Mouse (Mus musculus) CH12.LX (cell line): Measurements from ENCODE around the gene Gm20604. TPM values are rescaled to one million over a fixed set of nuclear protein-coding genes. Genes with fewer than 3 reads are reported as not detected.
A peak's percentile ranks its signal among the peaks of the same experiment; 100 is the strongest.

Experiments
- DNase-seq: peaks from one replicate; pipeline ENCODE4 v3.0.0-alpha.2; 2013; ENCODE audit errors: extremely low read depth
- H3K27ac ChIP-seq: 2 replicates; pipeline ENCODE4 v1.5.1; 2012; ENCODE audit warnings: low read depth, mild to moderate bottlenecking, control low read depth, moderate library complexity; ENCODE audit not compliant: insufficient read depth
- H3K27me3 ChIP-seq: replicated peaks from 2 replicates; pipeline ENCODE3; 2012; ENCODE audit warnings: inconsistent platforms
- H3K36me3 ChIP-seq, 2 experiments: replicated peaks in 1 of 2; 2 replicates each; pipeline versions ENCODE3 to v1.6.1; 2012; ENCODE audit warnings: inconsistent platforms in 1 of 2, low read length in 1 of 2, mild to moderate bottlenecking in 1 of 2, mixed read lengths in 1 of 2, moderate library complexity in 1 of 2; ENCODE audit not compliant: control insufficient read depth in 1 of 2, insufficient read depth in 1 of 2
- H3K4me1 ChIP-seq, 2 experiments: 2 replicates each; pipeline ENCODE4 v1.6.1; 2012; ENCODE audit warnings: inconsistent platforms in 1 of 2, moderate library complexity in 1 of 2; ENCODE audit not compliant: insufficient read depth in 2 of 2, control insufficient read depth in 1 of 2
- H3K4me2 ChIP-seq: 2 replicates; pipeline ENCODE4 v1.6.1; 2012; ENCODE audit warnings: low read depth, mild to moderate bottlenecking, control low read depth; ENCODE audit not compliant: poor library complexity, insufficient read depth, severe bottlenecking
- H3K4me3 ChIP-seq, 3 experiments: fragments of 150-350 bp in 1 of 3; sonication (generic) in 1 of 3; replicated peaks in 1 of 3; 2 replicates each; pipeline versions ENCODE3 to v1.5.1; 2011 to 2012; ENCODE audit warnings: low read depth in 2 of 3, low read length in 2 of 3, mild to moderate bottlenecking in 2 of 3, moderate library complexity in 2 of 3, control low read depth in 1 of 3, improper control_type of control experiment in 1 of 3, inconsistent platforms in 1 of 3, mixed read lengths in 1 of 3; ENCODE audit not compliant: poor library complexity in 1 of 3
- H3K79me2 ChIP-seq: replicated peaks from 2 replicates; pipeline ENCODE4 v1.6.1; 2012; ENCODE audit warnings: mild to moderate bottlenecking, moderate library complexity; ENCODE audit not compliant: control insufficient read depth, poor library complexity, insufficient read depth, severe bottlenecking; ENCODE audit errors: extremely low read depth
- H3K9ac ChIP-seq: 2 replicates; pipeline ENCODE4 v1.6.1; 2012; ENCODE audit warnings: low read depth, mild to moderate bottlenecking, control low read depth, moderate library complexity; ENCODE audit not compliant: insufficient read depth
- H3K9me3 ChIP-seq: replicated peaks from 2 replicates; pipeline ENCODE3; 2012; ENCODE audit warnings: low read length, inconsistent platforms, mixed read lengths
- CTCF ChIP-seq, 2 experiments: IDR thresholded peaks in 1 of 2; conservative IDR thresholded peaks in 1 of 2; 2 replicates each; pipeline ENCODE4 v1.5.1; 2011 to 2012; ENCODE audit warnings: low read depth in 2 of 2, low read length in 2 of 2, improper control_type of control experiment in 1 of 2, inconsistent platforms in 1 of 2, mild to moderate bottlenecking in 1 of 2, moderate library complexity in 1 of 2
- HCFC1 ChIP-seq: IDR thresholded peaks from 2 replicates; pipeline ENCODE4 v1.6.1; 2012; ENCODE audit warnings: low read depth, mild to moderate bottlenecking, inconsistent platforms, low read length, improper control_type of control experiment
- JUN ChIP-seq: IDR thresholded peaks from 2 replicates; pipeline ENCODE4 v1.6.1; 2011; ENCODE audit warnings: low read depth, mild to moderate bottlenecking, low read length, improper control_type of control experiment, moderate library complexity; ENCODE audit not compliant: insufficient read depth
- KAT2A ChIP-seq: IDR thresholded peaks from 2 replicates; pipeline ENCODE4 v1.6.1; 2012; ENCODE audit warnings: low read length, improper control_type of control experiment, inconsistent platforms; ENCODE audit not compliant: insufficient replicate concordance
- MAFK ChIP-seq: IDR thresholded peaks from 2 replicates; pipeline ENCODE4 v1.6.1; 2011; ENCODE audit warnings: low read length, improper control_type of control experiment; ENCODE audit not compliant: insufficient replicate concordance
- MAX ChIP-seq: IDR thresholded peaks from 2 replicates; pipeline ENCODE4 v1.6.1; 2011; ENCODE audit warnings: low read length, improper control_type of control experiment
- MEF2A ChIP-seq: IDR thresholded peaks from 2 replicates; pipeline ENCODE4 v1.6.1; 2014; ENCODE audit warnings: low read depth, mild to moderate bottlenecking, inconsistent platforms, low read length, improper control_type of control experiment, borderline replicate concordance
- MYC ChIP-seq: IDR thresholded peaks from 2 replicates; pipeline ENCODE4 v1.6.1; 2011; ENCODE audit warnings: low read depth, mild to moderate bottlenecking, improper control_type of control experiment, low read length
- NELFE ChIP-seq: IDR thresholded peaks from 2 replicates; pipeline ENCODE4 v1.6.1; 2011; ENCODE audit warnings: low read depth, low read length, improper control_type of control experiment
- NRF1 ChIP-seq: IDR thresholded peaks from 2 replicates; pipeline ENCODE4 v1.6.1; 2014; ENCODE audit warnings: low read depth, mild to moderate bottlenecking, inconsistent platforms, low read length, improper control_type of control experiment, moderate library complexity
- RAD21 ChIP-seq: IDR thresholded peaks from 2 replicates; pipeline ENCODE4 v1.6.1; 2011; ENCODE audit warnings: low read depth, mild to moderate bottlenecking, low read length, improper control_type of control experiment, moderate library complexity
- RCOR1 ChIP-seq: conservative IDR thresholded peaks from 2 replicates; pipeline ENCODE4 v1.6.1; 2012; ENCODE audit warnings: low read depth, mild to moderate bottlenecking, inconsistent platforms, low read length, improper control_type of control experiment
- TCF12 ChIP-seq: IDR thresholded peaks from 2 replicates; pipeline ENCODE4 v1.6.1; 2014; ENCODE audit warnings: low read depth, mild to moderate bottlenecking, inconsistent platforms, low read length, improper control_type of control experiment
- ZMIZ1 ChIP-seq: IDR thresholded peaks from 2 replicates; pipeline ENCODE4 v1.6.1; 2012; ENCODE audit warnings: low read depth, mild to moderate bottlenecking, inconsistent platforms, low read length, improper control_type of control experiment
- ZNF384 ChIP-seq: IDR thresholded peaks from 2 replicates; pipeline ENCODE4 v1.6.1; 2012; ENCODE audit warnings: low read depth, low read length, improper control_type of control experiment, inconsistent platforms
- dilution Hi-C: fragments of 300-500 bp; cut with MboI; formaldehyde crosslinking; loops from 2 replicates; pipeline ENCODE4 v1.14.3; 2020; ENCODE audit warnings: low sequenced_read_pairs; ENCODE audit not compliant: extremely low pct_unique_long_range_greater_than_20kb, extremely low pct_ligation_motif_present
- in situ Hi-C: fragments of 300-500 bp; cut with MboI; formaldehyde crosslinking; loops from 3 replicates; pipeline ENCODE4 v1.14.3; 2019; ENCODE audit warnings: low sequenced_read_pairs, low pct_ligation_motif_present, low pct_unique_long_range_greater_than_20kb, mixed read lengths
- polyA plus RNA-seq: library from polyadenylated mRNA; unstranded; fragments of >175 nt; gene quantifications from 2 replicates; pipeline ENCODE4 v1.2.1, GENCODE M21; 2012; ENCODE audit warnings: low read depth; ENCODE audit not compliant: insufficient read length
- total RNA-seq, 2 experiments: library from RNA; depleted of rRNA; stranded (reverse); fragments of 300-350 nt in 1 of 2; fragments of >200 nt in 1 of 2; gene quantifications; 2 replicates each; pipeline ENCODE4 v1.2.3; 2012 to 2014

Gene Gm20604
- total and polyA plus RNA-seq, 3 experiments, result 5.7 to 14.4 (median 11.3) TPM

GRCm38 (mm10) chr12:102769000-102769399, 10.5 kb upstream of the Gm20604 start:
- dilution Hi-C loops (no loop called here), in situ Hi-C loops (no loop called here)
- no peak overlapping the region for H3K27ac ChIP-seq
- peaks cover 63 to 92% of the 10 kb centered on the region in 2 experiments for H3K36me3 ChIP-seq
- H3K27me3 ChIP-seq, result no peaks in the 10 kb centered on the region
- peaks cover 2 to 25% of the 10 kb centered on the region in 2 experiments; a peak in 3 of 4 replicates for H3K4me1 ChIP-seq
- peaks cover 2% of the 10 kb centered on the region for H3K9me3 ChIP-seq
- H3K79me2 ChIP-seq, result no peaks in the 10 kb centered on the region; the same call in 1 of the 2 replicates
- no peak overlapping the region for H3K4me3 ChIP-seq
- no peak overlapping the region for H3K4me2 ChIP-seq
- no peak for DNase-seq
- no peak overlapping the region for H3K9ac ChIP-seq
- no peak for TF ChIP-seq JUN
- peak; percentile 57 for TF ChIP-seq RAD21
- peak in 1 of 2 experiments; percentile 60; a peak in 2 of 4 replicates for TF ChIP-seq CTCF (conservative IDR thresholded peaks at IDR 0.05 in 1 of 2, IDR thresholded peaks at IDR 0.05 in 1 of 2; ENCODE audit: low read depth in 2 of 2, low read length in 2 of 2)

DNA sequence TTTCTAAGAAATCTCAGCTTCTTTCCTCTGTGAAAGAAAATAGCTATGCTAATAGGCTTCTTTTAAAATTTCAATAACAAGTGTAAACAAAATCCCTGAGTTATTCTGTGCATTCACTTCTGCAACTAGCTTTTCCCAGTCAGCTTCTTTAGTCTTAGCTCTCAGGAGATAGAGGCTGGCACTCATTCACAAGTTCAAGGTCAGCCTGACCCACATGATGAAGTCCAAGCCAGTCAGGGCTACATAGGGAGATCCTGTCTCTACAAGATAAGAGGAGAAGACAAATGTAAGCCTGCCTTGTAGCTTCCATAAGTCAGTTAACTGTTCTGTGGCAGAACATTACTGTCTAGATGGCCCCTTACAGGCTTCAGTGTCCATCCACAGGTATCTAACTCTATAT, 5.2 kb upstream of the Gm20604 start:
- Histone ChIP-seq H3K27ac (no peak overlapping the region), H3K36me3 (peaks cover 31 to 63% of the 10 kb centered on the region in 2 experiments), H3K4me2 (no peak overlapping the region), H3K9me3 (no peaks in the 10 kb centered on the region), H3K27me3 (no peaks in the 10 kb centered on the region), H3K4me1 (peaks cover 6 to 60% of the 10 kb centered on the region in 2 experiments; a peak in 3 of 4 replicates), H3K79me2 (peaks cover 28% of the 10 kb centered on the region), H3K9ac (no peak overlapping the region), H3K4me3 (no peak overlapping the region)
- DNase-seq, result no peak
- in situ Hi-C loops, result no loop called here
- dilution Hi-C loops, result no loop called here
- TF ChIP-seq MAFK (no peak), TCF12 (no peak), CTCF (conservative IDR thresholded peaks at IDR 0.05 in 1 of 2, IDR thresholded peaks at IDR 0.05 in 1 of 2; ENCODE audit: low read depth in 2 of 2, low read length in 2 of 2) (no peak), NRF1 (no peak), ZMIZ1 (no peak), MAX (no peak), MYC (no peak), HCFC1 (no peak), NELFE (no peak), RCOR1 (no peak), MEF2A (no peak), KAT2A (no peak), ZNF384 (no peak), JUN (no peak), RAD21 (no peak)
